Mouse (Mus musculus) urinary bladder, adult 18-20 months (tissue): ENCODE results near the gene Gm45062.
A peak's percentile ranks its signal among the peaks of the same experiment; 100 is the strongest.
"Not testable (repeated sequence)": the region's sequence is repeated elsewhere in the genome, so short reads cannot be mapped to it uniquely, and the experiment has no call there.

ENCODE experiments used
- DNase-seq, 2 experiments: peaks; one replicate each; pipeline ENCODE4 v3.0.0; 2022; ENCODE audit warnings: low spot score in 2 of 2, mixed read lengths in 2 of 2

Gene Gm45062

GRCm38 (mm10) chr6:8508883-8509536 lies 249.8 kb downstream of the Gm45062 start:
- DNase-seq: peak; percentile 95 to 99

GRCm38 (mm10) chr6:8509551-8509950 lies 250.3 kb downstream of the Gm45062 start, which contains the start of gene Glcci1:
Glcci1 (plus strand) TSS chr6:8509600.
- DNase-seq: peak in 1 of 2 experiments; percentile 29

- DNase-seq: peak; percentile 11 to 54
Observed at GRCm38 (mm10) chr6:8509961-8510863, 251.0 kb downstream of the Gm45062 start.

- DNase-seq: no peak
Observed at GRCm38 (mm10) chr6:8510864-8511428, 251.7 kb downstream of the Gm45062 start.

- DNase-seq: no peak
Observed at GRCm38 (mm10) chr6:8511447-8511846, 252.2 kb downstream of the Gm45062 start.

- DNase-seq: no peak
Observed at GRCm38 (mm10) chr6:8512416-8512815, 253.2 kb downstream of the Gm45062 start.

GRCm38 (mm10) chr6:8519687-8520086 lies 260.4 kb downstream of the Gm45062 start:
- DNase-seq: no peak

GRCm38 (mm10) chr6:8521231-8521630 lies 262.0 kb downstream of the Gm45062 start:
- no peak for DNase-seq

- DNase-seq: no peak
Observed at GRCm38 (mm10) chr6:8524717-8525116, 265.5 kb downstream of the Gm45062 start.

GRCm38 (mm10) chr6:8531104-8531894 lies 272.0 kb downstream of the Gm45062 start:
- DNase-seq: no peak

GRCm38 (mm10) chr6:8536944-8537343 lies 277.7 kb downstream of the Gm45062 start:
- DNase-seq: no peak

GRCm38 (mm10) chr6:8541531-8541930 lies 282.3 kb downstream of the Gm45062 start:
- DNase-seq: not testable (repeated sequence)

GRCm38 (mm10) chr6:8544822-8545221 lies 285.6 kb downstream of the Gm45062 start:
- no peak for DNase-seq

- DNase-seq: no peak
Observed at GRCm38 (mm10) chr6:8545780-8546179, 286.5 kb downstream of the Gm45062 start.

GRCm38 (mm10) chr6:8551155-8551554 lies 291.9 kb downstream of the Gm45062 start:
- DNase-seq: no peak

GRCm38 (mm10) chr6:8556849-8557571 lies 297.8 kb downstream of the Gm45062 start:
- no peak for DNase-seq

- DNase-seq: no peak
Observed at GRCm38 (mm10) chr6:8560682-8561081, 301.4 kb downstream of the Gm45062 start.

- DNase-seq: no peak
Observed at GRCm38 (mm10) chr6:8582377-8582776, 323.1 kb downstream of the Gm45062 start.

- DNase-seq: no peak
Observed at GRCm38 (mm10) chr6:8583892-8584291, 324.6 kb downstream of the Gm45062 start.

GRCm38 (mm10) chr6:8591665-8592064 lies 332.4 kb downstream of the Gm45062 start:
- DNase-seq: no peak

GRCm38 (mm10) chr6:8617369-8617768 lies 358.1 kb downstream of the Gm45062 start:
- DNase-seq: no peak
